Mouse (Mus musculus) kidney, embryonic 15.5 days (tissue): ENCODE results near the gene Fam187b. TPM values are rescaled to one million over a fixed set of nuclear protein-coding genes. Genes with fewer than 3 reads are reported as not detected.

Experiments
- ATAC-seq: fragments of 200-750 bp; cut with Nextera tagmentation; replicated peaks from 2 replicates; pipeline ENCODE4 v1.8.0; 2017; ENCODE audit warnings: moderate TSS enrichment; ENCODE audit not compliant: low FRiP score
- H3K27ac ChIP-seq: fragments of 300-500 bp; sonication (generic); 2 replicates; pipeline ENCODE4 v1.5.1; 2015; ENCODE audit warnings: mild to moderate bottlenecking, inconsistent platforms
- H3K27me3 ChIP-seq: fragments of 300-500 bp; sonication (generic); 2 replicates; pipeline ENCODE4 v1.6.1; 2015; ENCODE audit warnings: inconsistent platforms
- H3K36me3 ChIP-seq: fragments of 300-500 bp; sonication (generic); 2 replicates; pipeline ENCODE4 v1.6.1; 2015; ENCODE audit warnings: inconsistent platforms
- H3K4me1 ChIP-seq: fragments of 300-500 bp; sonication (generic); 2 replicates; pipeline ENCODE4 v1.6.1; 2015; ENCODE audit warnings: inconsistent platforms
- H3K4me2 ChIP-seq: fragments of 300-500 bp; sonication (generic); 2 replicates; pipeline ENCODE4 v1.6.1; 2015; ENCODE audit warnings: moderate library complexity, mild to moderate bottlenecking, inconsistent platforms
- H3K4me3 ChIP-seq: fragments of 300-500 bp; sonication (generic); replicated peaks from 2 replicates; pipeline ENCODE4 v1.5.1; 2015; ENCODE audit warnings: mild to moderate bottlenecking, inconsistent platforms
- H3K9ac ChIP-seq: fragments of 300-500 bp; sonication (generic); 2 replicates; pipeline ENCODE4 v1.6.1; 2015; ENCODE audit warnings: mild to moderate bottlenecking, inconsistent platforms
- H3K9me3 ChIP-seq: fragments of 300-500 bp; sonication (generic); replicated peaks from 2 replicates; pipeline ENCODE4 v1.6.1; 2016; ENCODE audit warnings: inconsistent platforms
- WGBS: fragments of 180-500 bp; shearing (Covaris S2); methylation state at CpG from one replicate; pipeline ENCODE4 v1.1.7; 2015; ENCODE audit warnings: mixed read lengths; 5-methylcytosine and 5-hydroxymethylcytosine counted together
- polyA plus RNA-seq: library from polyadenylated mRNA; unstranded; fragments of >200 nt; fragmentation: Nextera tagmentation; extraction: Ambion mirVana; gene quantifications from 2 replicates; pipeline ENCODE4 v1.2.1, GENCODE M21; 2015

Fam187b gene
- polyA plus RNA-seq, 1 experiment from 2014 or later, result 5.8 TPM

- Histone ChIP-seq H3K27me3 (no peaks in the 10 kb centered on the region), H3K36me3 (no peaks in the 10 kb centered on the region), H3K4me3 (no peak overlapping the region), H3K4me2 (no peak overlapping the region), H3K9ac (no peak overlapping the region), H3K9me3 (no peaks in the 10 kb centered on the region), H3K27ac (no peak overlapping the region), H3K4me1 (peaks cover 8% of the 10 kb centered on the region)
- 75% methylated on average over 2 of the region's 2 CpGs for WGBS
- ATAC-seq, result no peak
Measured at GRCm38 (mm10) chr7:31030717-31031116, 57.1 kb downstream of the Fam187b start.

GRCm38 (mm10) chr7:31031731-31032130 lies 58.1 kb downstream of the Fam187b start:
- 87% methylated on average over 7 of the region's 7 CpGs for WGBS
- peaks cover 8% of the 10 kb centered on the region for H3K4me1 ChIP-seq
- H3K27me3 ChIP-seq, result no peaks in the 10 kb centered on the region
- no peaks in the 10 kb centered on the region for H3K36me3 ChIP-seq
- H3K4me2 ChIP-seq, result no peak overlapping the region
- no peak for ATAC-seq
- H3K9me3 ChIP-seq, result no peaks in the 10 kb centered on the region
- no peak overlapping the region for H3K9ac ChIP-seq
- H3K4me3 ChIP-seq, result no peak overlapping the region
- no peak overlapping the region for H3K27ac ChIP-seq

- Histone ChIP-seq H3K27ac (no peak overlapping the region), H3K9me3 (no peaks in the 10 kb centered on the region), H3K27me3 (no peaks in the 10 kb centered on the region), H3K36me3 (no peaks in the 10 kb centered on the region), H3K4me3 (no peak overlapping the region), H3K4me2 (no peak overlapping the region), H3K4me1 (peaks cover 8% of the 10 kb centered on the region), H3K9ac (no peak overlapping the region)
- WGBS, result 52% methylated on average over 9 of the region's 9 CpGs
- no peak for ATAC-seq
Measured at GRCm38 (mm10) chr7:31033409-31034165, 60.0 kb downstream of the Fam187b start.

- no peak overlapping the region for H3K4me3 ChIP-seq
- H3K27ac ChIP-seq, result no peak overlapping the region
- 72% methylated on average over 11 of the region's 11 CpGs for WGBS
- H3K36me3 ChIP-seq, result no peaks in the 10 kb centered on the region
- no peaks in the 10 kb centered on the region for H3K27me3 ChIP-seq
- H3K4me2 ChIP-seq, result no peak overlapping the region
- no peaks in the 10 kb centered on the region for H3K9me3 ChIP-seq
- peaks cover 8% of the 10 kb centered on the region for H3K4me1 ChIP-seq
- no peak overlapping the region for H3K9ac ChIP-seq
- no peak for ATAC-seq
Measured at GRCm38 (mm10) chr7:31034789-31035188, 61.2 kb downstream of the Fam187b start.

- WGBS, result 89% methylated on average over 11 of the region's 11 CpGs
- H3K9ac ChIP-seq, result no peak overlapping the region
- no peak overlapping the region for H3K4me3 ChIP-seq
- no peaks in the 10 kb centered on the region for H3K36me3 ChIP-seq
- H3K4me2 ChIP-seq, result no peak overlapping the region
- H3K27ac ChIP-seq, result no peak overlapping the region
- H3K27me3 ChIP-seq, result 0 out of 2 replicates have a peak, but pooled peaks cover 3% of the 10 kb centered on the region
- no peaks in the 10 kb centered on the region for H3K9me3 ChIP-seq
- peaks cover 8% of the 10 kb centered on the region for H3K4me1 ChIP-seq
- ATAC-seq, result no peak
Measured at GRCm38 (mm10) chr7:31035291-31035690, 61.7 kb downstream of the Fam187b start.

- Histone ChIP-seq H3K27me3 (peaks cover 18% of the 10 kb centered on the region), H3K4me1 (peaks cover 16% of the 10 kb centered on the region), H3K4me3 (no peak overlapping the region), H3K9ac (no peak overlapping the region), H3K4me2 (no peak overlapping the region), H3K36me3 (no peaks in the 10 kb centered on the region), H3K27ac (no peak overlapping the region), H3K9me3 (no peaks in the 10 kb centered on the region)
- 83% methylated on average over 7 of the region's 7 CpGs for WGBS
- ATAC-seq, result no peak
Measured at GRCm38 (mm10) chr7:31036917-31037316, 63.3 kb downstream of the Fam187b start.

GRCm38 (mm10) chr7:31037675-31038074 lies 64.1 kb downstream of the Fam187b start:
- Histone ChIP-seq H3K4me1 (peaks cover 24% of the 10 kb centered on the region), H3K4me2 (no peak overlapping the region), H3K27me3 (peaks cover 25% of the 10 kb centered on the region), H3K36me3 (no peaks in the 10 kb centered on the region), H3K9ac (no peak overlapping the region), H3K4me3 (no peak overlapping the region), H3K9me3 (no peaks in the 10 kb centered on the region), H3K27ac (no peak overlapping the region)
- 77% methylated on average over 2 of the region's 2 CpGs for WGBS
- no peak for ATAC-seq

- no peak overlapping the region for H3K27ac ChIP-seq
- no peaks in the 10 kb centered on the region for H3K9me3 ChIP-seq
- H3K4me2 ChIP-seq, result no peak overlapping the region
- H3K4me1 ChIP-seq, result peaks cover 18% of the 10 kb centered on the region
- no peak overlapping the region for H3K9ac ChIP-seq
- ATAC-seq, result no peak
- H3K36me3 ChIP-seq, result no peaks in the 10 kb centered on the region
- 86% methylated on average over 4 of the region's 4 CpGs for WGBS
- H3K4me3 ChIP-seq, result no peak overlapping the region
- peaks cover 37% of the 10 kb centered on the region for H3K27me3 ChIP-seq
Measured at GRCm38 (mm10) chr7:31039011-31039410, 65.4 kb downstream of the Fam187b start.

Other genes starting within 250 kb of the Fam187b start
- 180 and 192 TPM in 2 replicates for gene Tmem147, start 244.2 kb upstream of the Fam187b start, polyA plus RNA-seq
- 0.35 and 0.68 TPM in 2 replicates for gene Gapdhs, start 230.1 kb upstream of the Fam187b start, polyA plus RNA-seq
- 2.2 and 2.6 TPM in 2 replicates for gene Sbsn, start 222.3 kb upstream of the Fam187b start, polyA plus RNA-seq
- 1.3 and 7.7 TPM in 2 replicates for gene Dmkn, start 210.0 kb upstream of the Fam187b start, polyA plus RNA-seq
- gene Krtdap, start 185.9 kb upstream of the Fam187b start, polyA plus RNA-seq, result 5.8 and 26.9 TPM in 2 replicates
- gene Ffar2, start 150.0 kb upstream of the Fam187b start, polyA plus RNA-seq, result 0.19 and 0.49 TPM in 2 replicates
- gene Ffar3, start 117.6 kb upstream of the Fam187b start, polyA plus RNA-seq, result 0.22 and 0.88 TPM in 2 replicates
- not detected in 2 replicates for gene Ffar1, start 112.2 kb upstream of the Fam187b start, polyA plus RNA-seq
- gene Cd22, start 93.4 kb upstream of the Fam187b start, polyA plus RNA-seq, result 0.12 and 0.19 TPM in 2 replicates
- gene Mag, start 58.9 kb upstream of the Fam187b start, polyA plus RNA-seq, result 0.39 and 0.61 TPM in 2 replicates
- not detected in 2 replicates for gene Hamp2, start 49.1 kb upstream of the Fam187b start, polyA plus RNA-seq
- not detected in 2 replicates for gene Hamp, start 29.8 kb upstream of the Fam187b start, polyA plus RNA-seq
- 25.0 and 25.3 TPM in 2 replicates for gene Usf2, start 17.0 kb upstream of the Fam187b start, polyA plus RNA-seq
- 62.7 and 62.8 TPM in 2 replicates for gene Lsr, start 326 bp upstream of the Fam187b start, polyA plus RNA-seq
- 30.6 and 35.0 TPM in 2 replicates for gene Fxyd5, start 68.7 kb downstream of the Fam187b start, polyA plus RNA-seq
- 8.2 and 11.2 TPM in 2 replicates for gene Fxyd7, start 77.7 kb downstream of the Fam187b start, polyA plus RNA-seq
- gene Fxyd1, start 83.4 kb downstream of the Fam187b start, polyA plus RNA-seq, result 50.8 and 57.9 TPM in 2 replicates
- gene Lgi4, start 85.6 kb downstream of the Fam187b start, polyA plus RNA-seq, result 0.34 and 0.44 TPM in 2 replicates
- gene Fxyd3, start 102.9 kb downstream of the Fam187b start, polyA plus RNA-seq, result 14.3 and 14.8 TPM in 2 replicates
- 40.6 and 45.0 TPM in 2 replicates for gene Hpn, start 141.5 kb downstream of the Fam187b start, polyA plus RNA-seq
- gene Scn1b, start 153.2 kb downstream of the Fam187b start, polyA plus RNA-seq, result 1.4 and 2.0 TPM in 2 replicates
- gene Gramd1a, start 182.1 kb downstream of the Fam187b start, polyA plus RNA-seq, result 60.6 and 69.5 TPM in 2 replicates